Mouse (Mus musculus): Measurements from ENCODE around the gene Gipr.

- no peak for TF ChIP-seq GATA1 (IDR thresholded peaks at IDR 0.05; ENCODE audit: borderline replicate concordance, low read length)
- TF ChIP-seq FLI1 (IDR thresholded peaks at IDR 0.05; ENCODE audit: low read length), result no peak
Observed at GRCm38 (mm10) chr7:19109565-19109964, 56.4 kb downstream of the Gipr start.
